Mouse (Mus musculus): ENCODE measurements around the gene Plek2. TPM values are rescaled to one million over a fixed set of nuclear protein-coding genes. Genes with fewer than 3 reads are reported as not detected.

Gene Plek2
- total and polyA plus RNA-seq, 2 experiments from 2014 or later, result 0.70 to 3.2 TPM

GRCm38 (mm10) chr12:78839906-78840305 lies 66.9 kb downstream of the Plek2 start:
- Histone ChIP-seq H3K27ac (ENCODE audit: low read depth) (no peak overlapping the region), H3K9me3 (replicated peaks; ENCODE audit: control insufficient read depth, low read length) (no peaks in the 10 kb centered on the region), H3K4me3 (ENCODE audit: low read depth, low read length) (no peak overlapping the region), H3K27me3 (ENCODE audit: control insufficient read depth, insufficient read depth, low read length) (no peaks in the 10 kb centered on the region), H3K4me2 (ENCODE audit: low read depth, low read length) (no peak overlapping the region), H3K4me1 (ENCODE audit: control insufficient read depth, insufficient read depth) (no peaks in the 10 kb centered on the region), H3K9ac (replicated peaks; ENCODE audit: low read depth, low read length) (no peak overlapping the region), H3K36me3 (replicated peaks; ENCODE audit: control insufficient read depth, insufficient read depth, low read length) (peaks cover 76% of the 10 kb centered on the region)
- WGBS, result 73% methylated on average over 4 of the region's 4 CpGs
- DNase-seq (ENCODE audit: low spot score), result no peak
- no peak for ATAC-seq (ENCODE audit: insufficient read depth, low read depth)
- TF ChIP-seq CTCF (IDR thresholded peaks at IDR 0.05; ENCODE audit: low read depth) (no peak), EP300 (IDR thresholded peaks at IDR 0.05; ENCODE audit: low read depth) (no peak)

Other genes with a start within 250 kb of the Plek2 start
- not detected in 2 replicates for gene Fam71d, start 215.4 kb downstream of the Plek2 start, total RNA-seq (2014; rRNA removed; ENCODE audit: low replicate concordance)
- 0.11 TPM in 1 of 2 replicates, not detected in the other for gene Fam71d, start 215.4 kb downstream of the Plek2 start, polyA plus RNA-seq (2015; fragmentation: Nextera tagmentation; extraction: Ambion mirVana)
- 10.2 and 15.0 TPM in 2 replicates for gene Mpp5, start 158.1 kb downstream of the Plek2 start, total RNA-seq (2014; rRNA removed; ENCODE audit: low replicate concordance)
- gene Mpp5, start 158.1 kb downstream of the Plek2 start, polyA plus RNA-seq (2015; fragmentation: Nextera tagmentation; extraction: Ambion mirVana), result 13.2 and 16.5 TPM in 2 replicates
- gene Atp6v1d, start 45.3 kb downstream of the Plek2 start, total RNA-seq (2014; rRNA removed; ENCODE audit: low replicate concordance), result 41.0 and 42.9 TPM in 2 replicates
- gene Atp6v1d, start 45.3 kb downstream of the Plek2 start, polyA plus RNA-seq (2015; fragmentation: Nextera tagmentation; extraction: Ambion mirVana), result 109 and 127 TPM in 2 replicates
- gene Eif2s1, start 45.1 kb downstream of the Plek2 start, total RNA-seq (2014; rRNA removed; ENCODE audit: low replicate concordance), result 37.7 and 53.4 TPM in 2 replicates
- 101 and 103 TPM in 2 replicates for gene Eif2s1, start 45.1 kb downstream of the Plek2 start, polyA plus RNA-seq (2015; fragmentation: Nextera tagmentation; extraction: Ambion mirVana)
- gene Tmem229b, start 100.7 kb upstream of the Plek2 start, total RNA-seq (2014; rRNA removed; ENCODE audit: low replicate concordance), result 4.8 and 12.8 TPM in 2 replicates
- gene Tmem229b, start 100.7 kb upstream of the Plek2 start, polyA plus RNA-seq (2015; fragmentation: Nextera tagmentation; extraction: Ambion mirVana), result 1.4 and 1.9 TPM in 2 replicates
- gene Plekhh1, start 122.2 kb upstream of the Plek2 start, total RNA-seq (2014; rRNA removed; ENCODE audit: low replicate concordance), result 6.2 and 15.0 TPM in 2 replicates
- 2.5 and 4.0 TPM in 2 replicates for gene Plekhh1, start 122.2 kb upstream of the Plek2 start, polyA plus RNA-seq (2015; fragmentation: Nextera tagmentation; extraction: Ambion mirVana)
- 6.2 and 9.8 TPM in 2 replicates for gene Pigh, start 182.7 kb upstream of the Plek2 start, total RNA-seq (2014; rRNA removed; ENCODE audit: low replicate concordance)
- gene Pigh, start 182.7 kb upstream of the Plek2 start, polyA plus RNA-seq (2015; fragmentation: Nextera tagmentation; extraction: Ambion mirVana), result 9.6 and 9.7 TPM in 2 replicates
- 3.0 TPM in 1 of 2 replicates, not detected in the other for gene Arg2, start 223.8 kb upstream of the Plek2 start, total RNA-seq (2014; rRNA removed; ENCODE audit: low replicate concordance)
- 0.21 TPM in 1 of 2 replicates, not detected in the other for gene Arg2, start 223.8 kb upstream of the Plek2 start, polyA plus RNA-seq (2015; fragmentation: Nextera tagmentation; extraction: Ambion mirVana)

Data from heart, postnatal 0 days (tissue).